Mouse (Mus musculus) heart, adult 2 months (tissue): ENCODE measurements at regions not wholly inside any gene's neighbourhood (a gene's known extent, or its start where the extent isn't known, plus 50 kb on each side); places are given as distances from the start of the nearest gene placed in this dataset.

Source experiments
- CTCF ChIP-seq: fragments of 200-600 bp; IDR thresholded peaks from 2 replicates; pipeline ENCODE4 v1.8.1; 2022; ENCODE audit warnings: antibody characterized with exemption, mild to moderate bottlenecking, moderate library complexity
- POLR2A ChIP-seq: fragments of 200-500 bp; IDR thresholded peaks from 2 replicates; pipeline ENCODE4 v1.6.1; 2011; ENCODE audit warnings: mild to moderate bottlenecking, low read depth, low read length, control low read depth; ENCODE audit not compliant: insufficient read depth

DNA sequence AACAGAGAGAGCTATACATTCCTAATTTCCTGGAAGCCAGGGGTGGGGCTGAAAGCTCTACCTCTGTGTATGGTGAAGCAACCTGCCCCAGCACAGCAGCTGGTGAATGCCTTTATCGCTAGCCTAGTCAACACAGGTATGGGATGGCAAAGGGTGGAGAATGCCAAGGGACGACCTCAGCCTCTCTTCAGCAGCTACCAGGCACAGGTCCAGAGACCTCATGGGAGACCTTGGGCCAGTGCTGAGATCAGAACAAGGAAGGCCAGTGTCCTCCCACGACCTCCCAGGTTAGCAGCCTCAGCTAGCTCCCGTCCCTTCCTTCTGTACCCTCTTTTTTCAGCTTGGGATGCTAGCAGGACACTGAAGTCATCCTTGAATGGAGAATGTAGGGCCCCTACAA lies 247.2 kb upstream of the Csf3r start:
- TF ChIP-seq CTCF, result no peak
- TF ChIP-seq POLR2A, result no peak
